Mouse (Mus musculus): ENCODE measurements around the gene 4933428G20Rik. TPM values are rescaled to one million over a fixed set of nuclear protein-coding genes. Genes with fewer than 3 reads are reported as not detected.
A peak's percentile ranks its signal among the peaks of the same experiment; 100 is the strongest.

The 4933428G20Rik gene
- total RNA-seq, 2 experiments from 2014 or later, result not detected

- intact Hi-C loops (cut with DNase I), result loop anchor here (1.0 to 2.0 kb wide), 4 partner anchors 19 to 109 kb away; no protein-coding TSS in a partner anchor
- DNase-seq, result no peak
These were observed 30.3 kb downstream of the 4933428G20Rik start for GRCm38 (mm10) chr11:97469828-97470227.

DNA sequence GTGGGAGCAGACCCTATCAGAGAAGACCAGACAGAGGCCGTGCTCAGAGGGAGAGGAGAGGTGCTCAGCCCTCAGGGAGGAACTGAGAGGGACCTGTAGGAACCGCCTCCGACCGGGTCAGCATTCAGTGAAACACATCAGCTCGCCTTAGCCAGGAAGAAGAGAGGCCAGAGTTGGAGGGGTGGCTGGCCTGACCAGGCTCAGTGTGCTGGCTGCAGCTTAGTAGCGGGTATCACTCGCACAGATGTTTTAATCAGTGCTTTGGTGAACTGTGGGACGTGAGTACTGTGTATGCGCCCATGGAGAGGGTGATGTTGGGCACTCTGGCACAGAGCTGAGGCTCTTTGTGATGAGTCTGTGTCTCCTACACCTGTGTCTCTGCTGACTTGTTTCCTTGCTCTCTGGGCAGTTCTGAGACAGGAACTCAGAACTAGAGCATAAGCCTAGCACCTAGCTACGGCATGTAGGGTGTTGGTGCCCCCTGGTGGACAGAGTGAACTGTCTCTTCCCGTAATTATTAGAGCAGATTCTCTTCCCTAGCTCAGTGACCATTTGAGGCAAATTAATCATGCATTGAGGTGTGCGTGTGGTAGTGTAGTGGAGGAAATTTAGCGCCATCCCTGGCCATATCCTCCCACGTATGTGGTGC lies 31.4 kb downstream of the 4933428G20Rik start:
- DNase-seq, result peak; percentile 86 to 91
- intact Hi-C loops (cut with DNase I), result loop anchor here (1.0 to 2.0 kb wide), 4 partner anchors 18 to 108 kb away; no protein-coding TSS in a partner anchor

GRCm38 (mm10) chr11:97466444-97467160 lies 33.5 kb downstream of the 4933428G20Rik start:
- DNase-seq, result no peak
- intact Hi-C loops (cut with DNase I), result no loop called here

DNA sequence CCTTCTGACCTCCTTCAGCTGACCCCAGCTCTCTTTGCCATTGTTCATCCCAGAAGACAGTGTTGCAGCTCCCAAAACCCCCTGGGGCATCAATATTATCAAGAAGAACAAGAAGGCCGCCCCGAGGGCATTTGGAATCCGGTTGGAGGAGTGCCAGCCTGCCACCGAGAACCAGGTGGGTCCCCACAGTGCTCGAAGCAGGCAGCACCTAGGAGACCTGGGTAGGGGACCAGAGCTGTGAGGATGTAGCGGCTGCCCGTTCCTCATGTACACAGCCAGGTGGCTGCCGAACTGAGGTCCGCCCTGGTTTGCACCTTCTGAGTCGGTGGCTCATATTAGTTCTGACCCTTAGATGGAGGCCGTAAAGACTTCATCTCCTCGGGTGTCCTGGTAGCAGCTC lies 34.2 kb downstream of the 4933428G20Rik start:
- no peak for DNase-seq
- intact Hi-C loops (cut with DNase I), result no loop called here

DNA sequence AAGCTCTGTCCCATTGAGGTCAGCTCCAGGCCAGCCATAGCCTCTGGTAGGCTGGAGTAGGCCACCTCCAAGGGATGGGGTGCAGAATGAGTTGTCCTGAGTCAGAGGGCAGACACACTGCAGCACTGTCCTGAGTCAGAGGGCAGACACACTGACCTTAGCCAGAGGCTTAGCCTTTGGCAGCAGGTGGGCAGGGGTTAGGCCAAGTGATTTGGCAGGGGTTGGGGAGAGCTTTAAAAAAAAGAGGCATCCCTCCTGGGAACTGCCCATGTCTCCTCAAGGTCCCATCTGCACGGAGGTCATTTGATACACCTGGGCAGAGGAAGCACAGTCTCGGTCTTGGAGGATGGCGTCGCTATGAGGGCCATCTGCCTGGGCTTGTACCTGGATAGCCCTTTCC lies 36.1 kb downstream of the 4933428G20Rik start:
- intact Hi-C loops (cut with DNase I), result no loop called here
- no peak for DNase-seq

DNA sequence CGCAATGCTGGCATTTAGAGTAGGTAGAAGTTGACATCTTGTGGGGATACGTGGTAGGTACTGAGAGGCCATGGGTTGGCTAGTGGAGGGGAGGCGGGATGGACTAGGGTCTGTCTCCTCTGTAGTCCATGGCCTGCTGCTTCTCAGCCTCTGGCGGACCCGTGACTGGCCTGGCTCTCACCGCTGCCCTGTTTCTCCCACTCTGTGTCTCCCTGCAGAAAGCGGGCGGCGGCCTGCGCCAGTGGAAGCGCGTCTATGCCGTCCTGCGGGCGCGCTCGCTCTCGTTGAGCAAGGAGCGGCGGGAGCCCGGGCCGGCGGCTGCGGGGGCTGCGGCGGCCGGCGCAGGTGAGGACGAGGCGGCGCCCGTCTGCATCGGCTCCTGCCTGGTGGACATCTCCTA lies 37.0 kb downstream of the 4933428G20Rik start:
- intact Hi-C loops (cut with DNase I), result no loop called here
- DNase-seq, result no peak

DNA sequence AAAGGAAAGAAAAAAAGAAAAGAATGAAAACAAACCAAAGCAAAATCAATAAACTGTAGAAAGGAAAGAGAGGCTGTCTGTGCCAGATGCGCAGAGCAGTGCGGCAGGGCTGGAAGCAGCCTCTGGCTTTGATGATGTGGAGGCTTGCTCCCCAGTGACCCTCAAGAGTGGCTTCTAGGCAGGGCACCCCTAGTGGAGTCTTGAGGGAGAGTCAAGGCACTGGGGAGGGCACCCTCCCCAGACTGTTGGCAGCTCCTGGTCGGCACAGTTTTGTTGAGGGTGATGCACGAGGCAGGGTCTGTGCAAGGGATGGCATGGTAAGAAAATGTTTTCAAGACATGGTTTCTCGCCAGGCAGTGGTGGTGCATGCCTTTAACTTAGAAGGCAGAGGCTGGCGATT lies 37.6 kb downstream of the 4933428G20Rik start:
- intact Hi-C loops (cut with DNase I), result no loop called here
- DNase-seq, result no peak

DNA sequence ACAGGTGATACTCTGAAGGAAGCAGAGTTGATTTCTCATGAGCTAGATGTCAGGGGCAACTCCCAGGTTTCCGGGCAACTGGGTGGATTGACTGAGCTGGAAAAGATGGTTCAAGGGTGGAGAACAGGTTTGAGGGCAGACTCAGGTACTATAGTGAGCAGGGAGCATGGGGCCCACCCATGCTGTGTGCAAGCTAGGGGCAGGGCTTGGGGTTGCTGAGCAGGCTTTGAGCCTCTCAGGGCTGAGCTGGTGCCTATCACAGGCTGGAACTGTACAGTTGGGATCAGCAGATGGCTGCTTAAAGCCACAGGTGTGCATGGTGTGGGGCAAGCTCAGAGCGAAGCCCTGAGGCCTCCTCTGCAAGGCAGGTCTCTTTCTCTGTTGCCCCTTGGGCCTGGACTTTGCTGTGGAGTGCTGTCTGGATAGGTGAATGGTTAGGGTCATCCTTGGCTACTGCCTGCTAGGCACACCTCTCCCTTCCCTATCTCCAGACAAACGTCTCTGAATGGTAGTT lies 38.8 kb downstream of the 4933428G20Rik start:
- intact Hi-C loops (cut with DNase I), result no loop called here
- no peak for DNase-seq

GRCm38 (mm10) chr11:97457120-97457519 lies 43.0 kb downstream of the 4933428G20Rik start:
- intact Hi-C loops (cut with DNase I), result no loop called here

DNA sequence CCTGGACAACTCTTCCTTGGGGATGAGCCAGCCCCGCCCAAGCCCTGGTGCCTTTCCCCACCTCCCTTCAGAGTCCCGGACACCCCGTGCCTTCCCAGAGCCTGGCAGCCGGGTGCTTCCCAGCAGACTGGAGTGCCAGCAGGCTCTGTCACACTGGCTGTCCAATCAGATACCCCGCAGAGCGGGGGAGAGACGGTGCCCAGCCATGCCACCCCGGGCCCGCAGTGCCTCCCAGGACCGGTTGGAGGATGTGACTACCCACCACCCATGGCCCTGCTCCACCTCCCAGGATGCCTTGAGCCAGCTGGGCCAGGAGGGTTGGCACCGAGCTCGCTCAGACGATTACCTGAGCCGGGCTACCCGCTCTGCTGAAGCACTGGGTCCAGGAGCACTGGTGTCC lies 48.5 kb downstream of the 4933428G20Rik start:
- intact Hi-C loops (cut with DNase I), result loop anchor here (2.0 kb wide), 2 partner anchors 17 to 19 kb away; no protein-coding TSS in a partner anchor
- peak in 1 of 2 experiments; percentile 39 for DNase-seq

More at GRCm38 (mm10) chr11:97457120-97457519, 43.0 kb downstream of the 4933428G20Rik start:
- no peak for DNase-seq

DNA sequence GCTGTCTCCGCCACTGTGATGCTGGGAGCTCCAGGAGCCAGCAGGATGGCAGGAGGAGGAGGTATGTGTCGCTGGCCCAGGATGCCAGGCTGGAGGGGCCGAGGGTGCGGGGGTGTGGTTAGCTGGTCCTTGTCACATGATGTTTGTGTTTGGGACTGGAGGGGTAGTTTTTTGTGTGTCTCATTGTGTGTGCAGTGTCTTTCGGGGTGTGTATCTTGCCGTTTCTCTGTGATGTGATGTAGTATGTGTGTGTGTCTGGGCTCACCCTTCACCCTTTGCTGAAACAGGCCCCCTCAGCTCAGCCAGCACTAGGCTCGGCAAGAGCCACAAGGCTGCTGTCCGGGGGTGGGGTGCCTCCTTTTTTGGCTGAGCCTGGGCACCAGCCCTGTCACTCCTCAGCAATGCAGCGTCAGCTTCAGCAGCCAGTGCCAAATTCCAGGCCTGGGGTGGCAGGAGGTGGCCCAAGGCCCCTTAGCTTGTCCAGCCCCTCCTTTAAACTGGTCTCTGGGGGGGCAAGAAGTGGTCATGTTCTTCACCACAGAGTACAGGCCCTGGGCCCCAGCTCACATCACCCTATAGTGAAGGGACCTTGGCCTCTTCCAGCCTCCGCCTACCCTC lies 49.7 kb downstream of the 4933428G20Rik start:
- intact Hi-C loops (cut with DNase I), result loop anchor here (2.0 kb wide), 2 partner anchors 18 kb away; no protein-coding TSS in a partner anchor

DNA sequence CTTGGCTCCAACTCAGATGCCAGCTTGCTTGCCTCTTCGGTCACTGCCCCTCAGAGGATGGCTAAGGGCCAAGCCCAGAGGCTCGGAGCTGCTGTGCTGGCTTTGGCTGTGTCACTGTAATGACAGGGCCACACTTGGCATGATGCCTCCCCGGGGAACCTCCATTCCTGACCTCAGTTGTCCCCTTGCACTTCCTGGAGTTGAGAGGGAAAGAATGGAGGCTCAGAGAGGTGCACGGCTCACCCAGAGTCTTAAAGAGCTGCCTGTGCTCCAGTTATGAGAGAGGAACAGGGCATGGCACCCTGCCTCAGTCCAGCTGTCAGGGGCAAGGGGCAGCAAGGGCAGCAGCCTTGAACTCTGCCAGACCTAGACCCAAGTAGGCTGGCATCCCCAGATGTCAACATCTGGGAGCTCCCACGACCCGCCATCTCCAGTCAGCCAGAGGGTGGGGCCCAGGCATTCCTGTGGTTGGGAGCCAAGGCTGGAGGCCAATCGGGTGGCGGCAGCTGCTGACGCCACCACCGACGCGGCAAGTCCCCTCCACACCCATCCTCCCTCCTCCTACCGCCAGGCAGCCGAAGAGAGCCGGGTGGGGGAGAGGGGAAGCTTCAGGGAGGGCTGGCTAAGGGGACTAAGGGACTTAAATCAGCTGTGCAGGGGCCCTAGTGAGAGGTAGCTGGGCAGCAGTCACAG lies 50.4 kb downstream of the 4933428G20Rik start:
- peak; percentile 76 to 83 for DNase-seq
- intact Hi-C loops (cut with DNase I), result loop anchor here (2.0 kb wide), 2 partner anchors 17 to 19 kb away; no protein-coding TSS in a partner anchor

More for the DNA sequence above, 49.7 kb downstream of the 4933428G20Rik start:
- peak in 1 of 2 experiments; percentile 49 for DNase-seq

DNA sequence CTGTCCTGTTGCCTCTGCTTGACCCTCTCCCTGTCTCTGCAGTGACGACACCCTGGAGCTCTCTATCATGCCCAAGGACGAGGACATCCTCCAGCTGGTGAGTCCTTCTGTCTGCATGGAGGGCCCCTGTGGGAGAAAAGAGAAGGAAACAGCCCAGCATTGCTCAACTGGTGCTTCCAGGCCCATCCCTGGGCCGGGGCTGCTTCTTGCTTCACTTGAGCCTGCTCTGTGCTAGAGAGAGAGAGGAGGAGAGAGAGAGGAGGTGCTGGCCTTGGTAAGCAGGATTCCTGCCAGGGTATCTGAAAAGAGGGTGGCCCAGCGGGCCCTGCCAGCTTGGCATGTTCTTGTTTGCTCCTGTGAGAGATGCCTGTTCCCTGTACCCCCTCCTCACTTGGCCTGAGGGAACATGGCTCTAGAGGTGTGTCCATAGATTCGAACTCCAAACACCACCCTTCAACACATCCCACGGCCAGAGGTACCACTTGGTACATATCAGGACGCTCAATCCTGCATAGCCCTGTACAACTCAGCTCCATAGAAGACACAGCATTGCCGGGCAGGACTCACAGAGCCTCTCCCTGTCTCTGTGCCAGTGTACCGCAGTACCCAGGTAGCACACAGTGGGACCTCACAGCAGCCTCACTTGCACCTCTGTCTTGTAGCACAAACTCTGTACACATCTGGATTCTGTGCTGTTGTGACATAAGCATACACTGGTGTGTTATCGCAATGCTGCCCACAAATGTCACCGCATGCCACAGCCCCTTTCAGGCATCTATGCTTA lies 51.3 kb downstream of the 4933428G20Rik start:
- peak in 1 of 2 experiments; percentile 37 for DNase-seq
- intact Hi-C loops (cut with DNase I), result no loop called here

DNA sequence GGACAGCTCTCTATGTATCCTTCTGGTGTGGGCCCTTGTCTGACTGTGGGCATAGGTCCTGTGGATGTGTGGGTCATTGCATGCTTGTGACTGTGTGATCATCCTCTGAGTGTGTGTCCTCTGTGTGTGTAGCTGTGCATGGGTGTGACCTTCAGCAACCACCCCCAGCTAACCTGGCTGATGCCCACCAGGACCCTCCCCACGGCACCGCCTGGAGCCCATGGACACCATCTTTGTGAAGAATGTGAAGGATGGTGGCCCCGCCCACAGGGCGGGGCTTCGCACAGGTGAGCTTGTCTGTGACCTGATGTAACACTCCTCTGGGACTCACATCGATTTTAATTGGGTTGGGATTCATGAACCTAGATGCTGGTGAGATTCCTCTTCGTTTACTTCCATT lies 52.2 kb downstream of the 4933428G20Rik start:
- intact Hi-C loops (cut with DNase I), result no loop called here
- DNase-seq, result no peak

- DNase-seq, result no peak
- intact Hi-C loops (cut with DNase I), result no loop called here
These were observed 54.1 kb downstream of the 4933428G20Rik start for GRCm38 (mm10) chr11:97445999-97446511.

DNA sequence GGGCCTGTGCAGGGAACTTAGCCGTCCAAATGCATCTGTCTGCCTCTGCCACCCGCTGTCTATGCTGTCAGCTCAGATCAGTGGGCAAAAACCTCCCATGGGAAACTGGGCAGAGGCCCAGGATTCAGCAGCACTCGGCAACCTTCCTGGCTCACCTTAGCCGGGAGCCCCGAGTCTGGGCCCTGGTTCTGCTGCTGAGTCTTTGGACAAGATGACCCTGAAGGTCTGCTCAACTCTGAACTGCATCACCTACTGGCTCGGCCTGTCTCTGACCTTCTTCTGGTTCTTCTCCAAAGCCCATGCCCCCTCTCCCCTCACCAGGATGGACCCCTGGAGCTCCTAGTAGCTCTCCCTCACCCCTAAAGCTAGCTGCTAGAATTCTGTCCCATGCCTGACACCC lies 54.5 kb downstream of the 4933428G20Rik start:
- DNase-seq, result no peak
- intact Hi-C loops (cut with DNase I), result no loop called here

DNA sequence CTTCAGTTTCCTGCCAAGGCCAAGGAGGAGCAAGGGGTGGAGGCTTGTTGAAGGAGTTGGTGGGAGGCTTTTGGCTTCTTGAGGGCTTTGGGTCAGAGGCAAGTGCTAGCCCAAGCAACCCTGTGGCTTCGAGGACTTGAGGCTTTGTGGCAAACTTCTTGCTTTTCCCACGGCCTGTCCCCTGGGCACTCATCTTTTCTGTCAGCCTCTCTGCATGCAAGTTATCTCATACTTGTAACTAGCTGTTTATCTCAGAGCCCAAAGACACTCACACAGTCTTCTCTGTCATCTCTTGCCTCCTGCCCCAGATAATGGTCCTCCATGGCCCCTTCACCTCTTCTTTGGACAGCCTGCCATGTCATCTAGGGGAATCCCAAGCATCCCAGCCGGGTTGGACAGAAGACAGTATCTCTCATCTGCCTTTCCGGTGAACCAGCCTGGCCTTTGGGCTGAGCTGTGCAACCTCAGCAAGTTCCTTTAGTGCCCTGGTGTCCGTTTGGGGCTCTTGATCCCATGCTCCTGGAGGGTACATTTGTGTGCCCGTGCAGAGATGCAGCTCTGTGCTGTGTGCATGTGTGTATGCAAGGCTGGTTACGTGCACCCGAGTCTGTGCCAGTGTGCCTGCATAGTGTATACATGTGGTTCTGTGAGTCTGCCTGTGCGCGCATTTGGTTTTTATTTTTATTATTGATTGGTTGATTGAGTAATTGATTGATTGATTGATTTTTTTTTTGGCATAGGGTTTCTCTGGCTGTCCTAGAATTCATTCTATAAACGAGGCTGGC lies 57.1 kb downstream of the 4933428G20Rik start:
- DNase-seq, result no peak
- intact Hi-C loops (cut with DNase I), result no loop called here

DNA sequence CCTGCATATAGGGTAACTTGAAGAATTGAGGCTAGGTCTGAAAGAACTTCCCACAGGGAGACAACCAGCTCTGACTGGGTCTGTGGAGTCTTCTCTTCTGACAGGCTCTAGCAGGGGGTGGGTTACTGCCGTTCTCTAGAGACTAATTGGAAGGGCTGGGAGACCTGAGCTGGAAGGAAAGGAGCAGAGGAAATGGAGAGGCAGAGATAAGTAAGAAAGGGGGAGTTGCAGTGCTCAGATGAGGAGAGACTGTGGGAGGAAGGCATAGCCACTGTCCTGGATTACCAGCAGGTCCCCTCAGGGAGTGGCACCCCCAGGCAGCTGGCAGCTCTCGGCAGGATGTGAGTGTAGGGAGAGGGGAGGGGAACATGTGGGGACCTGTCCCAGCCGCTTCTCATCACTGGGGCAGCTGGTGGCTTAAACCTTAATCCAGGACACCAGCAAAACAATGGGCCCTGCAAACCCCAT lies 58.4 kb downstream of the 4933428G20Rik start:
- intact Hi-C loops (cut with DNase I), result no loop called here
- DNase-seq, result no peak

Data from heart, postnatal 36 days (tissue).